Mouse (Mus musculus): ENCODE measurements around the gene Clmn.

DNA sequence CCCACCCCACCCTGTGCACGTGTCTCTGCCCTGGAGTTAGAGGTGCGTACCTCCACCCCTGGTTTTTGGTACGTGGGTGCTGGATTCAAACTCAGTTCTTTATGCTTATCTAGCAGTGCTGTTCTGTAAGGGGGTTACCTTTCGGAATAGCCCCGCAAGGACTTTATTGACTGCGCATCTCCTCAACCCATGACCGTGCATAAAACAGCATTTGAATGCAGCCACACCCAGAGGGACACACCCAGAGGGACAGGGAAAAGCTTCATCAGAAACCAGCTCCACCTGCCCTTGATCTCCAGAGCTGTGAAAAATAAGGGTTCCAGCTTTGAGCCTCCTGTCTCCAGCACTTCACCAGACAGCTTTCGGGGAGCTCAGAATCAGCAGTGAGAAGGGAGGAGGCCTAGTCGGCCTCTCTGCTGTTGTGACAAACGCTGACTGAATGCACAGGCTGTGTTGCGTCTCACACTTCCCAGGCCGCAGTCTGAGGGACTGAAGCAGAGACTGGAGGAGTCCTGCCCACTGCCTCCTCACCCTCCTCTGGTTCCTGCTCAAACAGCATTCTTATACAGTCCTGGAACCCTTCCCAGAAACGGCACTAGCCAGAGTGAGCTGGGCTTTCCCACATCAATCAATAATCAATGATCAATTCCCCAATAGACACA lies 37.6 kb upstream of the Clmn start:
- no peak for TF ChIP-seq CTCF (IDR thresholded peaks at IDR 0.05; ENCODE audit: insufficient read depth, low read depth, low read length)
- no peak for TF ChIP-seq POLR2A (IDR thresholded peaks at IDR 0.05; ENCODE audit: insufficient read depth, low read depth, low read length)

All from olfactory bulb, adult 2 months (tissue).